Mouse (Mus musculus): Measurements from ENCODE around the gene Tac1.

- TF ChIP-seq CTCF (IDR thresholded peaks at IDR 0.05; ENCODE audit: borderline replicate concordance, control insufficient read depth, extremely low read depth, insufficient read depth, low read length, poor library complexity): no peak
- TF ChIP-seq POLR2A (IDR thresholded peaks at IDR 0.05; ENCODE audit: control insufficient read depth, extremely low read depth, insufficient read depth, low read length, poor library complexity): no peak
Measured at GRCm38 (mm10) chr6:7554829-7555391, at the start of gene Tac1.

Measured in thymus, adult 2 months (tissue).